Mouse (Mus musculus): ENCODE measurements around the gene 1700017B05Rik. TPM values are rescaled to one million over a fixed set of nuclear protein-coding genes. Genes with fewer than 3 reads are reported as not detected.

1700017B05Rik gene
- polyA plus RNA-seq, 1 experiment from 2014 or later, result 3.9 TPM

GRCm38 (mm10) chr9:57246482-57246881 is 15.9 kb downstream of the 1700017B05Rik start:
- Histone ChIP-seq H3K9ac (ENCODE audit: low read length) (no peak overlapping the region), H3K36me3 (ENCODE audit: control insufficient read depth, insufficient read depth, low read length) (no peaks in the 10 kb centered on the region), H3K27ac (ENCODE audit: low read depth, low read length) (no peak overlapping the region), H3K9me3 (replicated peaks; ENCODE audit: control insufficient read depth, low read length) (no peaks in the 10 kb centered on the region), H3K4me1 (ENCODE audit: control insufficient read depth, insufficient read depth, low read length) (no peaks in the 10 kb centered on the region), H3K4me3 (ENCODE audit: low read depth, low read length) (no peak overlapping the region), H3K4me2 (ENCODE audit: low read length) (no peak overlapping the region), H3K27me3 (replicated peaks; ENCODE audit: control insufficient read depth, insufficient read depth, low read length) (no peaks in the 10 kb centered on the region)
- no peak for ATAC-seq
- DNase-seq (ENCODE audit: low spot score), result no peak
- 88% methylated on average over 5 of the region's 5 CpGs for WGBS

GRCm38 (mm10) chr9:57244106-57244685 is 18.2 kb downstream of the 1700017B05Rik start:
- no peak for DNase-seq (ENCODE audit: low spot score)
- Histone ChIP-seq H3K4me2 (ENCODE audit: low read length) (no peak overlapping the region), H3K9me3 (replicated peaks; ENCODE audit: control insufficient read depth, low read length) (no peaks in the 10 kb centered on the region), H3K36me3 (ENCODE audit: control insufficient read depth, insufficient read depth, low read length) (no peaks in the 10 kb centered on the region), H3K4me1 (ENCODE audit: control insufficient read depth, insufficient read depth, low read length) (no peaks in the 10 kb centered on the region), H3K27ac (ENCODE audit: low read depth, low read length) (no peak overlapping the region), H3K4me3 (ENCODE audit: low read depth, low read length) (no peak overlapping the region), H3K27me3 (replicated peaks; ENCODE audit: control insufficient read depth, insufficient read depth, low read length) (no peaks in the 10 kb centered on the region), H3K9ac (ENCODE audit: low read length) (no peak overlapping the region)
- 29% methylated on average over 7 of the region's 7 CpGs for WGBS
- ATAC-seq, result no peak

DNA sequence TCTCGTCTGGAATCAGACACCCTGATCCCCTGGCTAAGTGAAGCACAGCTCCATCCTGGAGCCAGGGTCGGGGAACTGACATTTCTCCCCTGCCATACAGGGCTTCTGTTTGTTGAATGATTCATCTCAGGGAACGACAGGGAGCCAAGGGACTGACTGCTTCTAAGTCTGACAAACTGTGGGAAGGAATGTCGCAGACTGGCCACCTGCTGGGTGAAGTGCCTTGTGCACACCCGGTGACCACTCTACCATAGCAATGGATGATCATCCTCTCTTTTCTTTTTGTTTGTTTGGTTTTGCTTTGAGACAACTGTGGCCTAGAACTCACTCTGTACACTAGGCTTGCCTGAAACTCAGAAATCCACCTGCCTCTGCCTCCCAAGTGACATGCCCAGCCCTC is 19.5 kb downstream of the 1700017B05Rik start:
- Histone ChIP-seq H3K36me3 (ENCODE audit: control insufficient read depth, insufficient read depth, low read length) (no peaks in the 10 kb centered on the region), H3K27me3 (replicated peaks; ENCODE audit: control insufficient read depth, insufficient read depth, low read length) (no peaks in the 10 kb centered on the region), H3K9ac (ENCODE audit: low read length) (no peak overlapping the region), H3K27ac (ENCODE audit: low read depth, low read length) (no peak overlapping the region), H3K9me3 (replicated peaks; ENCODE audit: control insufficient read depth, low read length) (no peaks in the 10 kb centered on the region), H3K4me1 (ENCODE audit: control insufficient read depth, insufficient read depth, low read length) (no peaks in the 10 kb centered on the region), H3K4me3 (ENCODE audit: low read depth, low read length) (no peak overlapping the region), H3K4me2 (ENCODE audit: low read length) (no peak overlapping the region)
- ATAC-seq (no peak), DNase-seq (ENCODE audit: low spot score) (no peak)
- 38% methylated on average over 5 of the region's 5 CpGs for WGBS

- DNase-seq (ENCODE audit: low spot score) (no peak), ATAC-seq (no peak)
- Histone ChIP-seq H3K27ac (ENCODE audit: low read depth, low read length) (no peak overlapping the region), H3K36me3 (ENCODE audit: control insufficient read depth, insufficient read depth, low read length) (no peaks in the 10 kb centered on the region), H3K9ac (ENCODE audit: low read length) (no peak overlapping the region), H3K27me3 (replicated peaks; ENCODE audit: control insufficient read depth, insufficient read depth, low read length) (no peaks in the 10 kb centered on the region), H3K4me1 (ENCODE audit: control insufficient read depth, insufficient read depth, low read length) (no peaks in the 10 kb centered on the region), H3K4me2 (ENCODE audit: low read length) (no peak overlapping the region), H3K9me3 (replicated peaks; ENCODE audit: control insufficient read depth, low read length) (no peaks in the 10 kb centered on the region), H3K4me3 (ENCODE audit: low read depth, low read length) (no peak overlapping the region)
- WGBS, result 85% methylated on average over 5 of the region's 5 CpGs
These were observed 21.3 kb downstream of the 1700017B05Rik start for GRCm38 (mm10) chr9:57241111-57241510.

- Histone ChIP-seq H3K36me3 (ENCODE audit: control insufficient read depth, insufficient read depth, low read length) (no peaks in the 10 kb centered on the region), H3K4me1 (ENCODE audit: control insufficient read depth, insufficient read depth, low read length) (no peaks in the 10 kb centered on the region), H3K4me2 (ENCODE audit: low read length) (no peak overlapping the region), H3K9ac (ENCODE audit: low read length) (no peak overlapping the region), H3K4me3 (ENCODE audit: low read depth, low read length) (no peak overlapping the region), H3K9me3 (replicated peaks; ENCODE audit: control insufficient read depth, low read length) (no peaks in the 10 kb centered on the region), H3K27me3 (replicated peaks; ENCODE audit: control insufficient read depth, insufficient read depth, low read length) (no peaks in the 10 kb centered on the region), H3K27ac (ENCODE audit: low read depth, low read length) (no peak overlapping the region)
- no peak for ATAC-seq
- DNase-seq (ENCODE audit: low spot score), result no peak
- 84% methylated on average over 2 of the region's 2 CpGs for WGBS
These were observed 24.2 kb downstream of the 1700017B05Rik start for GRCm38 (mm10) chr9:57238220-57238619.

DNA sequence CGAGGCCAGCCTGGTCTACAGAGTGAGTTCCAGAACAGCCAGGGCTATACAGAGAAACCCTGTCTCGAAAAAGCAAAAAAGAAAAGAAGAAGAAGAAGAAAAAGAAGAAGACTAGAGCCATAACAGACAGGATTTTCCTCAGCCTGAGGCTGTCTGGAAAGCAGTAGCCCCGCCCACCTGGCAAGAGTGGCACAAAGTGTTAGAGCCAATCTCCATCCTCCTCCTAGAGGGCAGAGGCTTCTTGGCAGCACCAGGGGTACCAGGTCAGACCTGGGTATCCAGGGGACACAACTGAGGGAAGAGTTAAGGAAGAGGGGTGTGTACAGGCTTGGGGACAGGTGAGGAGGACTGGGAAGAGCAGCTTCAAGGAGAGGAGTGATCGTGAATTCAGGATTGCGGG is 24.7 kb downstream of the 1700017B05Rik start:
- Histone ChIP-seq H3K27me3 (replicated peaks; ENCODE audit: control insufficient read depth, insufficient read depth, low read length) (no peaks in the 10 kb centered on the region), H3K9me3 (replicated peaks; ENCODE audit: control insufficient read depth, low read length) (no peaks in the 10 kb centered on the region), H3K4me1 (ENCODE audit: control insufficient read depth, insufficient read depth, low read length) (no peaks in the 10 kb centered on the region), H3K36me3 (ENCODE audit: control insufficient read depth, insufficient read depth, low read length) (no peaks in the 10 kb centered on the region), H3K4me2 (ENCODE audit: low read length) (no peak overlapping the region), H3K9ac (ENCODE audit: low read length) (no peak overlapping the region), H3K27ac (ENCODE audit: low read depth, low read length) (no peak overlapping the region), H3K4me3 (ENCODE audit: low read depth, low read length) (no peak overlapping the region)
- WGBS, result 85% methylated on average over 5 of the region's 5 CpGs
- DNase-seq (ENCODE audit: low spot score), result no peak
- no peak for ATAC-seq

GRCm38 (mm10) chr9:57236256-57236655 is 26.2 kb downstream of the 1700017B05Rik start, which contains the start of gene Trcg1:
Gene Trcg1 (plus strand): TSS chr9:57236556.
- Histone ChIP-seq H3K27me3 (replicated peaks; ENCODE audit: control insufficient read depth, insufficient read depth, low read length) (no peaks in the 10 kb centered on the region), H3K36me3 (ENCODE audit: control insufficient read depth, insufficient read depth, low read length) (no peaks in the 10 kb centered on the region), H3K4me2 (ENCODE audit: low read length) (no peak within 1 kb of the TSS), H3K4me1 (ENCODE audit: control insufficient read depth, insufficient read depth, low read length) (no peaks in the 10 kb centered on the region), H3K27ac (ENCODE audit: low read depth, low read length) (no peak within 1 kb of the TSS), H3K9ac (ENCODE audit: low read length) (no peak within 1 kb of the TSS), H3K9me3 (replicated peaks; ENCODE audit: control insufficient read depth, low read length) (no peaks in the 10 kb centered on the region), H3K4me3 (ENCODE audit: low read depth, low read length) (no peak within 1 kb of the TSS)
- ATAC-seq (no peak), DNase-seq (ENCODE audit: low spot score) (no peak)
- 75% methylated on average over 2 of the region's 2 CpGs for WGBS

DNA sequence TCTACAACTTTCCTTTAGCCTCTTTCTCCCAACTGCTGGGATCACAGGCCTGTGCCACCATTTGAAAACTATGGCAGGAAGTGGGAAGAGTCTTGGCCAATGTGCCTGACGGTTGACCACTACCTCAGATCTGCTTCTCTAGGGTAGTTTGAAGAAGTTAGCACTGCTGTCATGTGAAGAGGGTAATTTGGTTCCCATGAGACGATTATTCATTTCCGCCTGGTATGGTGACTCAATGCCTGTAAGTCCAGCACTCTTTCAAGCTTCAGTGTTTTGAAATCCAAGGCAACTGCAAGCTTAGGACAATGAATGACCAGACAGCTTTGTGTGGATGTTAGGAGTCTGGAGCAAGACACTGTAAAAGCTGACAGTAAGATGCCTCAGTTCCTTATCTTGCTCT is 28.6 kb downstream of the 1700017B05Rik start:
- Histone ChIP-seq H3K9me3 (replicated peaks; ENCODE audit: control insufficient read depth, low read length) (no peaks in the 10 kb centered on the region), H3K27me3 (replicated peaks; ENCODE audit: control insufficient read depth, insufficient read depth, low read length) (no peaks in the 10 kb centered on the region), H3K36me3 (ENCODE audit: control insufficient read depth, insufficient read depth, low read length) (no peaks in the 10 kb centered on the region), H3K4me3 (ENCODE audit: low read depth, low read length) (no peak overlapping the region), H3K27ac (ENCODE audit: low read depth, low read length) (no peak overlapping the region), H3K9ac (ENCODE audit: low read length) (no peak overlapping the region), H3K4me1 (ENCODE audit: control insufficient read depth, insufficient read depth, low read length) (no peaks in the 10 kb centered on the region), H3K4me2 (ENCODE audit: low read length) (no peak overlapping the region)
- DNase-seq (ENCODE audit: low spot score) (no peak), ATAC-seq (no peak)
- 89% methylated on average over 3 of the region's 3 CpGs for WGBS

GRCm38 (mm10) chr9:57233142-57233541 is 29.3 kb downstream of the 1700017B05Rik start:
- DNase-seq (ENCODE audit: low spot score) (no peak), ATAC-seq (no peak)
- Histone ChIP-seq H3K9ac (ENCODE audit: low read length) (no peak overlapping the region), H3K4me1 (ENCODE audit: control insufficient read depth, insufficient read depth, low read length) (no peaks in the 10 kb centered on the region), H3K9me3 (replicated peaks; ENCODE audit: control insufficient read depth, low read length) (no peaks in the 10 kb centered on the region), H3K36me3 (ENCODE audit: control insufficient read depth, insufficient read depth, low read length) (no peaks in the 10 kb centered on the region), H3K27me3 (replicated peaks; ENCODE audit: control insufficient read depth, insufficient read depth, low read length) (no peaks in the 10 kb centered on the region), H3K4me2 (ENCODE audit: low read length) (no peak overlapping the region), H3K27ac (ENCODE audit: low read depth, low read length) (no peak overlapping the region), H3K4me3 (ENCODE audit: low read depth, low read length) (no peak overlapping the region)
- WGBS, result 83% methylated on average over 6 of the region's 6 CpGs

Measured in forebrain, embryonic 14.5 days (tissue).